Mouse (Mus musculus) limb, embryonic 13.5 days (tissue): ENCODE results near the gene Phldb2. TPM values are rescaled to one million over a fixed set of nuclear protein-coding genes. Genes with fewer than 3 reads are reported as not detected.

ENCODE experiments used
- ATAC-seq: fragments of 200-750 bp; cut with Nextera tagmentation; 2 replicates; pipeline ENCODE4 v1.8.0; 2017; ENCODE audit warnings: low read depth, moderate number of reproducible peaks, moderate TSS enrichment; ENCODE audit not compliant: low FRiP score
- H3K27ac ChIP-seq: fragments of 300-500 bp; sonication (generic); 2 replicates; pipeline ENCODE4 v1.5.1; 2015; ENCODE audit warnings: inconsistent platforms, mild to moderate bottlenecking, moderate library complexity
- H3K27me3 ChIP-seq: fragments of 300-500 bp; sonication (generic); 2 replicates; pipeline ENCODE4 v1.6.1; 2015; ENCODE audit warnings: mild to moderate bottlenecking, inconsistent platforms
- H3K36me3 ChIP-seq: fragments of 300-500 bp; sonication (generic); 2 replicates; pipeline ENCODE4 v1.6.1; 2015; ENCODE audit warnings: inconsistent platforms, mild to moderate bottlenecking, moderate library complexity
- H3K4me1 ChIP-seq: fragments of 300-500 bp; sonication (generic); 2 replicates; pipeline ENCODE4 v1.6.1; 2015; ENCODE audit warnings: inconsistent platforms
- H3K4me2 ChIP-seq: fragments of 300-500 bp; sonication (generic); replicated peaks from 2 replicates; pipeline ENCODE4 v1.6.1; 2015; ENCODE audit warnings: inconsistent platforms, mild to moderate bottlenecking, moderate library complexity
- H3K4me3 ChIP-seq: fragments of 300-500 bp; sonication (generic); 2 replicates; pipeline ENCODE4 v1.5.1; 2015; ENCODE audit warnings: moderate library complexity, mild to moderate bottlenecking, inconsistent platforms
- H3K9ac ChIP-seq: fragments of 300-500 bp; sonication (generic); 2 replicates; pipeline ENCODE4 v1.6.1; 2015; ENCODE audit warnings: mild to moderate bottlenecking, inconsistent platforms
- H3K9me3 ChIP-seq: fragments of 300-500 bp; sonication (generic); 2 replicates; pipeline ENCODE4 v1.6.1; 2016; ENCODE audit warnings: inconsistent platforms
- WGBS: fragments of 180-500 bp; shearing (Covaris S2); methylation state at CpG from one replicate; pipeline ENCODE4 v1.1.7; 2015; 5-methylcytosine and 5-hydroxymethylcytosine counted together
- polyA plus RNA-seq: library from polyadenylated mRNA; unstranded; fragments of >200 nt; fragmentation: Nextera tagmentation; extraction: Ambion mirVana; gene quantifications from 2 replicates; pipeline ENCODE4 v1.2.1, GENCODE M21; 2015

Gene Phldb2
- polyA plus RNA-seq, 1 experiment from 2014 or later = 77.8 TPM

- H3K27ac ChIP-seq = peak overlapping the region; percentile 95; the same call in 1 of the 2 replicates
- no peak for ATAC-seq
- WGBS = 10% methylated on average over 10 of the region's 10 CpGs
Observed at GRCm38 (mm10) chr16:45844875-45845274, 108.5 kb downstream of the Phldb2 start.

GRCm38 (mm10) chr16:45844049-45844780 lies 109.2 kb downstream of the Phldb2 start:
- Histone ChIP-seq H3K4me1 (peaks cover 41% of the 10 kb centered on the region), H3K4me2 (peak overlapping the region; percentile 75), H3K27me3 (no peaks in the 10 kb centered on the region), H3K9me3 (no peaks in the 10 kb centered on the region), H3K4me3 (peak overlapping the region; percentile 85), H3K27ac (peak overlapping the region; percentile 95), H3K36me3 (no peaks in the 10 kb centered on the region), H3K9ac (peak overlapping the region; percentile 94)
- ATAC-seq = peak; percentile 95
- 0% methylated on average over 45 of the region's 45 CpGs for WGBS

More at GRCm38 (mm10) chr16:45844875-45845274, 108.5 kb downstream of the Phldb2 start:
- no peaks in the 10 kb centered on the region for H3K36me3 ChIP-seq
- peak overlapping the region; percentile 94 for H3K9ac ChIP-seq
- peak overlapping the region; percentile 75 for H3K4me2 ChIP-seq
- peaks cover 34% of the 10 kb centered on the region for H3K4me1 ChIP-seq
- no peaks in the 10 kb centered on the region for H3K9me3 ChIP-seq
- peak overlapping the region; percentile 85 for H3K4me3 ChIP-seq
- H3K27me3 ChIP-seq = no peaks in the 10 kb centered on the region

GRCm38 (mm10) chr16:45843351-45843891 lies 110.0 kb downstream of the Phldb2 start:
- no peaks in the 10 kb centered on the region for H3K36me3 ChIP-seq
- peak overlapping the region; percentile 95 for H3K27ac ChIP-seq
- H3K9me3 ChIP-seq = no peaks in the 10 kb centered on the region
- H3K4me1 ChIP-seq = peaks cover 47% of the 10 kb centered on the region
- peak overlapping the region; percentile 85 for H3K4me3 ChIP-seq
- WGBS = under 1% methylated on average over 16 of the region's 16 CpGs
- no peaks in the 10 kb centered on the region for H3K27me3 ChIP-seq
- peak overlapping the region; percentile 75 for H3K4me2 ChIP-seq
- H3K9ac ChIP-seq = peak overlapping the region; percentile 94
- no peak for ATAC-seq

DNA sequence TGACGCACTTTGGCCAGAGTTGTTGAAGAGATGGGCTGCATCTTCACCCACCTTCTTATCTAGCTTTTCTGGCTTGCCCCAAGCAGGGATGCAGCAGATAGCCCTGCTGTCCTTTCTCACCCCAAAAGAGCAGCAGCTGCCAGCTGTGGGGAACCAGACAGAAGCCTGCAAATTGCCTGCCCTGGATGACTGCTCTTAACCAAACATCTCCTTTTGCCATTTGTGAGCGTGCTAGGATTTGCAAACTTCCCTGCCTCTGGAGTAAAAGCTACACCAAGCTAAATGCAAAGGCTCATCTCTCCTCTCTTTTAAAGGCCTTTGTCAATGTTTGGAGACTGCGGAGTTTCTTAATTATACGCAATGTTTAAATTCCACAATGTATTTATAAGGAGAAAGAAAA lies 111.0 kb downstream of the Phldb2 start:
- 52% methylated on average over 4 of the region's 4 CpGs for WGBS
- no peak for ATAC-seq
- Histone ChIP-seq H3K27ac (peak overlapping the region; percentile 95; the same call in 1 of the 2 replicates), H3K27me3 (no peaks in the 10 kb centered on the region), H3K36me3 (no peaks in the 10 kb centered on the region), H3K4me2 (peak overlapping the region; percentile 75), H3K4me1 (peaks cover 57% of the 10 kb centered on the region), H3K4me3 (peak overlapping the region; percentile 85), H3K9ac (peak overlapping the region; percentile 94), H3K9me3 (no peaks in the 10 kb centered on the region)

GRCm38 (mm10) chr16:45841806-45842205 lies 111.6 kb downstream of the Phldb2 start:
- no peaks in the 10 kb centered on the region for H3K9me3 ChIP-seq
- H3K4me2 ChIP-seq = peak overlapping the region; percentile 75
- H3K9ac ChIP-seq = peak overlapping the region; percentile 94
- H3K27ac ChIP-seq = no peak overlapping the region
- H3K36me3 ChIP-seq = no peaks in the 10 kb centered on the region
- H3K4me3 ChIP-seq = peak overlapping the region; percentile 85
- no peak for ATAC-seq
- H3K27me3 ChIP-seq = no peaks in the 10 kb centered on the region
- H3K4me1 ChIP-seq = peaks cover 60% of the 10 kb centered on the region
- 71% methylated on average over 3 of the region's 3 CpGs for WGBS

- peaks cover 62% of the 10 kb centered on the region for H3K4me1 ChIP-seq
- whole genome bisulfite sequencing = 77% methylated on average over 3 of the region's 3 CpGs
- H3K4me2 ChIP-seq = peak overlapping the region; percentile 75
- no peaks in the 10 kb centered on the region for H3K9me3 ChIP-seq
- H3K9ac ChIP-seq = no peak overlapping the region
- peak overlapping the region; percentile 85 for H3K4me3 ChIP-seq
- H3K36me3 ChIP-seq = no peaks in the 10 kb centered on the region
- ATAC-seq = no peak
- H3K27me3 ChIP-seq = no peaks in the 10 kb centered on the region
- no peak overlapping the region for H3K27ac ChIP-seq
Observed at GRCm38 (mm10) chr16:45841016-45841415, 112.4 kb downstream of the Phldb2 start.

- 58% methylated on average over 5 of the region's 5 CpGs for WGBS
- no peak overlapping the region for H3K9ac ChIP-seq
- peaks cover 64% of the 10 kb centered on the region for H3K4me1 ChIP-seq
- ATAC-seq = no peak
- H3K9me3 ChIP-seq = no peaks in the 10 kb centered on the region
- no peaks in the 10 kb centered on the region for H3K36me3 ChIP-seq
- 0 out of 2 replicates have a peak overlapping the region, but pooled peaks have one; percentile 9 for H3K4me2 ChIP-seq
- H3K27ac ChIP-seq = no peak overlapping the region
- no peaks in the 10 kb centered on the region for H3K27me3 ChIP-seq
- no peak overlapping the region for H3K4me3 ChIP-seq
Observed at GRCm38 (mm10) chr16:45837541-45838342, 115.7 kb downstream of the Phldb2 start.

DNA sequence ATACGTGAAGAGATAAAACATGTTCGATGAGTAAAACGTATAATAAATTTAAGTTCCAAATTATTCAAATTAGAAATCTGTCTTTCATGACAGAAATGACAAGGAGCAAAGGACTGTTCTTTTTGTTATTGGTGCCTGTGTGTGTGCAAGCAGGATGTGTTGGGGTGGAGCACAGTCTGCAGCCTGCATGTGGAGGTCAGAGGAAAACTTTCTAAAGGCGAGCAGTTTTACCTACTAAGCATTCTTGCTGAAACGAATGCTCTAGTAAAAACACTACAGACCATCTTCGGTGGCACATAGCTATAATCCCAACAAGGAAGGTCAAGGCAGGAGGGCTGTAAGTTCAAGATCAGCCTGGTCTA lies 120.7 kb downstream of the Phldb2 start:
- no peaks in the 10 kb centered on the region for H3K27me3 ChIP-seq
- no peaks in the 10 kb centered on the region for H3K9me3 ChIP-seq
- H3K4me3 ChIP-seq = no peak overlapping the region
- 38% methylated on average over 6 of the region's 6 CpGs for WGBS
- H3K9ac ChIP-seq = no peak overlapping the region
- no peak overlapping the region for H3K4me2 ChIP-seq
- H3K4me1 ChIP-seq = peaks cover 57% of the 10 kb centered on the region
- no peak for ATAC-seq
- H3K36me3 ChIP-seq = peaks cover 11% of the 10 kb centered on the region
- no peak overlapping the region for H3K27ac ChIP-seq

GRCm38 (mm10) chr16:45832061-45832746 lies 121.2 kb downstream of the Phldb2 start:
- Histone ChIP-seq H3K27ac (no peak overlapping the region), H3K9me3 (no peaks in the 10 kb centered on the region), H3K27me3 (no peaks in the 10 kb centered on the region), H3K9ac (no peak overlapping the region), H3K4me2 (no peak overlapping the region), H3K4me3 (no peak overlapping the region), H3K36me3 (peaks cover 11% of the 10 kb centered on the region), H3K4me1 (peaks cover 53% of the 10 kb centered on the region)
- 56% methylated on average over 8 of the region's 8 CpGs for WGBS
- ATAC-seq = peak; percentile 52; the same call in 1 of the 2 replicates

DNA sequence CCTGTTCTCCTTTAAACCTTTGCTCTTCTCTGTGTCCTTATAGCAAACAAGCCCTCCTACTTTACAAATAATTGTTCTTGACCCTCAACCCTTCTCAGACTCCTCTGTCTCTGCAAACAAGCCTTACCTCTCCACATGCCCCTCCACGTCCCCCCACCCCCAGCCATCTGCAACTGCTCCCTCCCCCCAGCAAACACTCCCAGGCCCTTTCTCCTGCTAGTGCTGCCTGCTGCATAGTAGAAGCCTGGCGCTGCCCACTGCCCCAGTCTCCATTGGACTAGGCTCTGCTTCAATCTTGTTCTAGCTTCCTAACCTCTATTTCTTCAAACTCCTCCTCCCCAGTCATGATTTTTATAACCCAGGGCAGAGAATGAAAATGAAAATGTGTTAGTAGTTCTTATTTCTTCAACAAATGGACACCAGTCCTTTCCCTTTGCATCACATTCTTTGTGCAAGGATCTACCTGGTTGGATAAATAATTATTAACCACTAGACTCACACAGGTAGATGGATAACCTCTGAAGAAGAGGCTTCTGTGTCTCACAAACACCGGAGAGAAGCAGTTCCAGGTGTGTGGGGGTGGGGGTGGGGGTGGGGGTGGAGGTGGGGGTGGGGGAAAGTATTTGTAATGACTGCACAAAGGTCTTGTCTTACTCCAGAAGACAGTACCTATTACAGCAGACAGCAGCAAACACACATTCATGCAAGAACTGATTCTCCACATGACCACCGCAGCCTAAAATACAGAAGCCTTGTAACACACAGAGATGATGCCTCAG lies 122.1 kb downstream of the Phldb2 start:
- Histone ChIP-seq H3K9ac (no peak overlapping the region), H3K4me3 (no peak overlapping the region), H3K9me3 (no peaks in the 10 kb centered on the region), H3K4me1 (peaks cover 50% of the 10 kb centered on the region), H3K36me3 (peaks cover 11% of the 10 kb centered on the region), H3K27ac (peak overlapping the region; percentile 67; the same call in 1 of the 2 replicates), H3K4me2 (peak overlapping the region; percentile 38; the same call in 1 of the 2 replicates), H3K27me3 (no peaks in the 10 kb centered on the region)
- 47% methylated on average over 4 of the region's 4 CpGs for WGBS
- no peak for ATAC-seq
